Mouse (Mus musculus) cortical plate, adult 2 months (tissue): ENCODE data around the gene Sycp2. TPM values are rescaled to one million over a fixed set of nuclear protein-coding genes. Genes with fewer than 3 reads are reported as not detected.
A peak's percentile ranks its signal among the peaks of the same experiment; 100 is the strongest.

Experiments used
- H3K27ac ChIP-seq: fragments of 200-500 bp; 2 replicates; pipeline ENCODE4 v1.5.1; 2012; ENCODE audit warnings: low read length, control low read depth, inconsistent platforms; ENCODE audit not compliant: insufficient read depth
- H3K4me1 ChIP-seq: fragments of 200-500 bp; 2 replicates; pipeline ENCODE4 v1.6.1; 2011; ENCODE audit warnings: low read length; ENCODE audit not compliant: control insufficient read depth, insufficient read depth
- H3K4me3 ChIP-seq: fragments of 200-500 bp; 2 replicates; pipeline ENCODE4 v1.5.1; 2011; ENCODE audit warnings: mild to moderate bottlenecking, low read length, control low read depth; ENCODE audit not compliant: insufficient read depth
- CTCF ChIP-seq: fragments of 200-500 bp; IDR thresholded peaks from 2 replicates; pipeline ENCODE4 v1.5.1; 2011; ENCODE audit warnings: mild to moderate bottlenecking, control low read depth, low read length; ENCODE audit not compliant: insufficient read depth; ENCODE audit errors: extremely low read depth
- POLR2A ChIP-seq: fragments of 200-500 bp; IDR thresholded peaks from 2 replicates; pipeline ENCODE4 v1.6.1; 2011; ENCODE audit warnings: mild to moderate bottlenecking, low read length, control low read depth; ENCODE audit not compliant: insufficient read depth; ENCODE audit errors: extremely low read depth
- polyA plus RNA-seq: library from polyadenylated mRNA; depleted of rRNA; stranded (reverse); fragments of >200 nt; gene quantifications from 2 replicates; pipeline ENCODE4 v1.2.3, GENCODE M21; 2012

The Sycp2 gene
- polyA plus RNA-seq, 1 experiment, result 0.90 TPM

GRCm38 (mm10) chr2:178329986-178330385 is 77.5 kb downstream of the Sycp2 start:
- H3K4me3 ChIP-seq, result no peak overlapping the region
- no peak overlapping the region for H3K27ac ChIP-seq
- TF ChIP-seq POLR2A (no peak), CTCF (no peak)
- peaks cover 13% of the 10 kb centered on the region for H3K4me1 ChIP-seq

GRCm38 (mm10) chr2:178329551-178329950 is 77.9 kb downstream of the Sycp2 start:
- no peak for TF ChIP-seq CTCF
- no peak for TF ChIP-seq POLR2A
- H3K4me1 ChIP-seq, result peaks cover 13% of the 10 kb centered on the region
- H3K4me3 ChIP-seq, result no peak overlapping the region
- no peak overlapping the region for H3K27ac ChIP-seq

- Histone ChIP-seq H3K4me3 (peak overlapping the region; percentile 14), H3K4me1 (peaks cover 13% of the 10 kb centered on the region), H3K27ac (peak overlapping the region; percentile 31)
- TF ChIP-seq POLR2A (peak; percentile 48; the same call in 1 of the 2 replicates), CTCF (no peak)
These were observed 79.9 kb downstream of the Sycp2 start for GRCm38 (mm10) chr2:178327466-178328040.

- Histone ChIP-seq H3K27ac (no peak overlapping the region), H3K4me3 (no peak overlapping the region; the same call in 1 of the 2 replicates), H3K4me1 (peaks cover 13% of the 10 kb centered on the region)
- no peak for TF ChIP-seq CTCF
- no peak for TF ChIP-seq POLR2A
These were observed 80.6 kb downstream of the Sycp2 start for GRCm38 (mm10) chr2:178326750-178327465.

GRCm38 (mm10) chr2:178326067-178326466 is 81.4 kb downstream of the Sycp2 start:
- H3K4me3 ChIP-seq, result no peak overlapping the region
- TF ChIP-seq POLR2A (no peak), CTCF (no peak)
- no peak overlapping the region for H3K27ac ChIP-seq
- peaks cover 14% of the 10 kb centered on the region for H3K4me1 ChIP-seq

GRCm38 (mm10) chr2:178324818-178325217 is 82.7 kb downstream of the Sycp2 start:
- Histone ChIP-seq H3K4me3 (no peak overlapping the region), H3K4me1 (peaks cover 20% of the 10 kb centered on the region), H3K27ac (no peak overlapping the region)
- no peak for TF ChIP-seq POLR2A
- TF ChIP-seq CTCF, result no peak

- TF ChIP-seq CTCF (no peak), POLR2A (no peak)
- Histone ChIP-seq H3K27ac (no peak overlapping the region), H3K4me3 (no peak overlapping the region), H3K4me1 (peaks cover 17% of the 10 kb centered on the region)
These were observed 83.1 kb downstream of the Sycp2 start for GRCm38 (mm10) chr2:178324410-178324809.

- TF ChIP-seq POLR2A (no peak), CTCF (no peak)
- no peak overlapping the region for H3K4me3 ChIP-seq
- no peak overlapping the region for H3K27ac ChIP-seq
These were observed 86.2 kb downstream of the Sycp2 start for GRCm38 (mm10) chr2:178321271-178321670.

GRCm38 (mm10) chr2:178319766-178320165 is 87.7 kb downstream of the Sycp2 start:
- Histone ChIP-seq H3K27ac (no peak overlapping the region), H3K4me3 (no peak overlapping the region), H3K4me1 (peaks cover 7% of the 10 kb centered on the region)
- TF ChIP-seq CTCF (no peak), POLR2A (no peak)

More at GRCm38 (mm10) chr2:178321271-178321670, 86.2 kb downstream of the Sycp2 start:
- peaks cover 7% of the 10 kb centered on the region for H3K4me1 ChIP-seq

GRCm38 (mm10) chr2:178316281-178316680 is 91.2 kb downstream of the Sycp2 start:
- H3K27ac ChIP-seq, result no peak overlapping the region
- TF ChIP-seq POLR2A (no peak), CTCF (no peak)
- peaks cover 7% of the 10 kb centered on the region for H3K4me1 ChIP-seq
- H3K4me3 ChIP-seq, result no peak overlapping the region
